Mouse (Mus musculus) midbrain, embryonic 12.5 days (tissue): ENCODE results near the gene Tex264. TPM values are rescaled to one million over a fixed set of nuclear protein-coding genes. Genes with fewer than 3 reads are reported as not detected.

Experiments
- ATAC-seq: fragments of 200-750 bp; cut with Nextera tagmentation; 2 replicates; pipeline ENCODE4 v1.8.0; 2017; ENCODE audit warnings: low read depth, moderate TSS enrichment, moderate library complexity; ENCODE audit not compliant: low FRiP score
- H3K27ac ChIP-seq: fragments of 300-500 bp; sonication (generic); replicated peaks from 2 replicates; pipeline ENCODE4 v1.5.1; 2016; ENCODE audit warnings: mild to moderate bottlenecking
- H3K27me3 ChIP-seq: fragments of 300-500 bp; sonication (generic); 2 replicates; pipeline ENCODE4 v1.6.1; 2016; ENCODE audit warnings: mild to moderate bottlenecking
- H3K36me3 ChIP-seq: fragments of 300-500 bp; sonication (generic); 2 replicates; pipeline ENCODE4 v1.6.1; 2016
- H3K4me1 ChIP-seq: fragments of 300-500 bp; sonication (generic); 2 replicates; pipeline ENCODE4 v1.6.1; 2016
- H3K4me2 ChIP-seq: fragments of 300-500 bp; sonication (generic); replicated peaks from 2 replicates; pipeline ENCODE4 v1.6.1; 2016; ENCODE audit warnings: mild to moderate bottlenecking, moderate library complexity
- H3K4me3 ChIP-seq: fragments of 300-500 bp; sonication (generic); 2 replicates; pipeline ENCODE4 v1.5.1; 2016; ENCODE audit warnings: mild to moderate bottlenecking
- H3K9ac ChIP-seq: fragments of 300-500 bp; sonication (generic); replicated peaks from 2 replicates; pipeline ENCODE4 v1.6.1; 2016; ENCODE audit warnings: mild to moderate bottlenecking, moderate library complexity
- H3K9me3 ChIP-seq: fragments of 300-500 bp; sonication (generic); 2 replicates; pipeline ENCODE4 v1.6.1; 2016; ENCODE audit warnings: mild to moderate bottlenecking
- WGBS: fragments of 180-500 bp; shearing (Covaris S2); methylation state at CpG from one replicate; pipeline ENCODE4 v1.1.7; 2016; 5-methylcytosine and 5-hydroxymethylcytosine counted together
- polyA plus RNA-seq: library from polyadenylated mRNA; unstranded; fragments of >200 nt; fragmentation: Nextera tagmentation; extraction: Ambion mirVana; gene quantifications from 2 replicates; pipeline ENCODE4 v1.2.1, GENCODE M21; 2016

Gene Tex264
- polyA plus RNA-seq, 1 experiment from 2014 or later: 30.3 TPM

DNA sequence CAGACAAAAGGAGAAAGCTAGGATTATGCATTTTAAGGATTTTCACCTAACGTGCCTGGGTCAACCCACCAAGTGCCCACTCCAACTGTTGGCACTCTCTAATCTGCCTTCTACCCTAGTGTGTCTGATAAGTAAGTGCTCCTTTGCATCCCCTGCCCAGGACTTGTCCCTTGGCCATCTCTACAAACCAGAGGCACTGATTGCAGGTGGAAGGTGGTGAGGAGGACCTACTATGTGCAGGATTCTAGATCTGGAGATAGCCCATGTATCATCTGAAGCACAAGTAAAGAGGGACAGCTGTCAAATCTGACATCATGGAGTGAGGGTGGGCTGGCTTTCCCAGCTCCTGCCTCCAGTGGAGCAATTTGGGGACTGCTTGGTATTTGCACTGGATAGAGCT lies 25.8 kb downstream of the Tex264 start:
- no peaks in the 10 kb centered on the region for H3K9me3 ChIP-seq
- no peak overlapping the region for H3K4me3 ChIP-seq
- WGBS: 35% methylated on average over 1 of the region's 1 CpGs
- ATAC-seq: no peak
- no peak overlapping the region for H3K4me2 ChIP-seq
- no peak overlapping the region for H3K27ac ChIP-seq
- H3K4me1 ChIP-seq: peaks cover 36% of the 10 kb centered on the region
- H3K9ac ChIP-seq: no peak overlapping the region
- peaks cover 18% of the 10 kb centered on the region for H3K36me3 ChIP-seq
- peaks cover 22% of the 10 kb centered on the region for H3K27me3 ChIP-seq

DNA sequence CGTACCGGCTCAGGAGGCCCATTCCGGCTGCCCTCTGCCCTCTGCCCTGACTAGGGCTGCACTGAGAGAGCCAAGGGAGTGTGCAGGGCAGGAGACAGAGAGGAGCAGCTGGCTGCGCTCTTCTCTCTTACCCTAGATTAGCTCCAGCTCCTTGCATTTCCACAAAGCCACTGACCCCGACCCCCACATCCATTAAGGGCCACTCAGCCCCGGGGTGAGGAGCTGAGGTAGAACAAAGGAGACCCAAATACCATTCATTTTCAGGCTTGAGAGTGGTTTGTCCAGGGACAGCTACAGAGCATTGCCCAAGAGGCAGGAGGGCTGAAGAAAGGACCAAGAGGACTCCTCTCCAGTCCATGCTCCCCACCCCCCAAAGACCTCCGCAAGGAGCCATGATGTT lies 26.3 kb downstream of the Tex264 start:
- ATAC-seq: no peak
- H3K9ac ChIP-seq: no peak overlapping the region
- H3K4me3 ChIP-seq: no peak overlapping the region
- peaks cover 27% of the 10 kb centered on the region for H3K27me3 ChIP-seq
- peaks cover 31% of the 10 kb centered on the region for H3K4me1 ChIP-seq
- WGBS: 12% methylated on average over 7 of the region's 7 CpGs
- peak overlapping the region; percentile 8; the same call in 1 of the 2 replicates for H3K27ac ChIP-seq
- H3K4me2 ChIP-seq: no peak overlapping the region
- peaks cover 18% of the 10 kb centered on the region for H3K36me3 ChIP-seq
- no peaks in the 10 kb centered on the region for H3K9me3 ChIP-seq

DNA sequence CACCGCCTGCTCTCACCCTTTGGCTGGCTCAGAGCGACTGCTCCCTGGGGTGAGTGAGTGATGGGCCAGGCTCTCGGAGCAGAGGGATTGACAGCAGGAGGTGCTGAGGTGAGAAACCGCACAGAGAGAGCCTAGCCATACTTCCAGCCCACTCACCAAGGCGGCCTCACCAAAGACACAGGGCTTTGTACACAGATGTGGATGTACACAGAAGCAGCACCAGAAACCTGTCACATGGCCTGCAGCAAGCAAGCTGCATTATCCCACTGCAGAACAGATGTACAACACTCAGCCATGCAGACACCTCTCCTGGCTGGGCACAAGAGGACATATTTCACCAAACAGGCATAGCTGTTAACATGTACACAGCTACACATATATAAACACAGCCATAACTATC lies 28.1 kb downstream of the Tex264 start:
- H3K4me3 ChIP-seq: no peak overlapping the region

DNA sequence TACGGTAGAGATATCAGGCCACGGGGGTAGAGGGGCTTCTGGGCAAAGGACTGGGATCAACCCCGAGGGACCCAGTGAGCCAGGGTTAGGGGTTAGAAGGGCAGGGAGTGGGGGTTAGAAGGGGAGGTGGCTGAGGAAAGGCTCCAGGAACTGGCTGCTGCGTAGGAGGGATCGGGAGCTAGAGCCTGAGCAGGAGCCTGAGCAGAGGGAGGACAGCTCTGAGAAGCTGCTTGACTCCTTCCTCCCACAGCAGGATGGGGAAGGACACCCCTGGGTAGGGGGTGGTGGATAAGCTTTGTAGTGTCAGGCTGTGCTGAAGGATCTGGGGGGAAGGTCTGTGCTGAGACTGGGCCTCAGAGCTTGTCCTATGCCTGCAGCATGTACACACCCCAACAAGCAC lies 28.9 kb downstream of the Tex264 start:
- no peak overlapping the region for H3K9ac ChIP-seq
- no peak overlapping the region for H3K4me3 ChIP-seq
- H3K9me3 ChIP-seq: no peaks in the 10 kb centered on the region
- no peak for ATAC-seq
- no peak overlapping the region for H3K4me2 ChIP-seq
- whole genome bisulfite sequencing: 15% methylated on average over 5 of the region's 5 CpGs
- H3K4me1 ChIP-seq: peaks cover 24% of the 10 kb centered on the region
- peak overlapping the region; percentile 64; the same call in 1 of the 2 replicates for H3K27ac ChIP-seq
- H3K36me3 ChIP-seq: peaks cover 9% of the 10 kb centered on the region; the same call in 1 of the 2 replicates
- peaks cover 34% of the 10 kb centered on the region for H3K27me3 ChIP-seq

More for the DNA sequence above, 28.1 kb downstream of the Tex264 start:
- Histone ChIP-seq H3K27me3 (peaks cover 34% of the 10 kb centered on the region), H3K9me3 (no peaks in the 10 kb centered on the region), H3K4me2 (no peak overlapping the region), H3K9ac (no peak overlapping the region), H3K27ac (0 out of 2 replicates have a peak overlapping the region, but pooled peaks have one; percentile 11), H3K4me1 (peaks cover 24% of the 10 kb centered on the region), H3K36me3 (peaks cover 17% of the 10 kb centered on the region)
- no peak for ATAC-seq
- WGBS: 38% methylated on average over 5 of the region's 5 CpGs

DNA sequence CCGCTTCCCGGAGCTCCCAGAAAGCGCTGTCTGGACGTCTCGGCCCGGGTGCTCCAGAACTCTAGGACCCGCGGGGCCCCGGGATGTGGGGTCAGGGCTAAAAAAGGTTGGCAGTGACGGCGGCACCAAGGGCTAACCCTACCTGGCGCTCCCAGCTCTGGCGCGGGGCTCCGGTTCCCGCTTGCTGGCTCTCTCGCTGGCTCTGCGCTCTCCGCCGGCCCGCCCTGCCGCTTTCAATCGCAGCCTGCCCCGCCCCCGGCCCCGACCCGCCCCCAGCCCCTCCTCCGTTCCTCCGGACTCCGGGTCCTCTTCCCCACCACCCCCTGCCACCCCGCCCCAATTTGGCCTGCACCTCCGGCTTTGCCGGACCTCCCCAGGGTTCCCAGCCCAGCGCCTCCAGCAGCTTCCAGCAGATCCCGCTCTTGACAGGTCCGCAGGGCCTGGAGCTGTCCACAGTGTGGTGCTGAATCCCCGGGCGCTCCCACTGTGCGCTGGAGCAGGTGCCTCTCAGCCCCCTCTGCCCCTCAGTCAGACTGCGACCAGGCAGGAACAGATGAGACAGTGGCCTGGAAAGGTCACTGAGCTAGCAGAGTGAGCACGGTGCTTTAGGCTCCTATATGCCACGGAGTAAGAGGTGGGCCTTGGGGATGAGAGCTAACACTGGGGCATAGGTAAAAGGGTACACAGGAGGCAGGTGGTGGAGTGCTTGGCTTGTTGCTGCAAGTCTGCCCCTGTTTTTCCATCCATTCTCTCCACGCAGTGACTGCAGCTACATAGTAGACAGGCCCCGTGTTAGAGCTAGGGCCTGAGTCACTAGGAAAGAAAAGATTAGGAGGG lies 29.6 kb downstream of the Tex264 start, which contains the start of gene Grm2:
TSS of gene Grm2 (minus strand) at position 199 of the 837 bp plus-strand sequence.
- Histone ChIP-seq H3K4me3 (peak within 1 kb of the TSS; percentile 45), H3K27ac (peak within 1 kb of the TSS; percentile 64), H3K36me3 (peaks cover 8% of the 10 kb centered on the region; the same call in 1 of the 2 replicates), H3K4me1 (peaks cover 24% of the 10 kb centered on the region), H3K9ac (peak within 1 kb of the TSS; percentile 54), H3K4me2 (peak within 1 kb of the TSS; percentile 73), H3K27me3 (peaks cover 34% of the 10 kb centered on the region), H3K9me3 (no peaks in the 10 kb centered on the region)
- ATAC-seq: peak; percentile 70
- WGBS: under 1% methylated on average over 44 of the region's 44 CpGs

DNA sequence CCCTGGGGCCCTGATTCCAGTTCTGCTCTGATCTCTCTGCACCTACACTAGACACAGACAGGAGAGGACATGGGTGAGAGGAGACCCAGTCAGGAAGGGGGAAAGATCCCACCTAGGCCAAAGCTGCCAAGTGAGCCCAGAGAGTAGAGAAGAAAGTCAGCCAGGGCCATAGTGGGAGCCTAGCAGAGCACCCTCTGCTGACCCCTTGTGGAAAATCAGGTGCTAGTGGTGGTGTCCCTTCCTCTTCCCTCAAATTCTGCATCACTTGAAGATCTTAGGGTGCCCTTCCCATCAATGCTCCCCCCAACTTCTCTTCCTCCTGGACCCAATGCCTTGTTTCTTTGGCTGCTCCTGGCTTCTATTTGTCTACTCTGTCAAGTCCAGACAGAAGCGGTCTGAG lies 33.0 kb downstream of the Tex264 start:
- no peak overlapping the region for H3K4me3 ChIP-seq
- 70% methylated on average over 1 of the region's 1 CpGs for WGBS
- peaks cover 34% of the 10 kb centered on the region for H3K27me3 ChIP-seq
- no peaks in the 10 kb centered on the region for H3K9me3 ChIP-seq
- H3K4me1 ChIP-seq: peaks cover 16% of the 10 kb centered on the region
- no peak for ATAC-seq
- no peaks in the 10 kb centered on the region for H3K36me3 ChIP-seq
- H3K27ac ChIP-seq: no peak overlapping the region
- no peak overlapping the region for H3K4me2 ChIP-seq
- H3K9ac ChIP-seq: no peak overlapping the region

DNA sequence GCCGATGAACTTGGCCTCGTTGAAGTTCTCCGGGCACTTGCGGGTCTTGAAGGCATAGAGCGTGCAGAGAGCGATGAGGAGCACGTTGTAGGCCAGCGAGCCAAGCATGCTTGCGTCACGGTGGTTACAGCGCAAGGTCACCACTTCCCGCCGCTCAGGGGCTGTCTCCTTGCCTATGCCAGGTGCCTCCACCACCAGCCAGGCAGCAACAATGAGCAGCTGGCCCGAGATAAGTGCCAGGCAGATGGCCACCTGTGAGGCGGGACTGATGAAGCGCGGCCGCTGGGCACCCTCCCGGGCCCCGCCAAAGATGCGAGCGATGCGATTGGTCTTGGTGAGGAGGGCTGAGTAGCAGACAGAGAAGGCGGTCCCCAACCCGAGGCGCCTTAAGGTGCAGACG lies 38.5 kb downstream of the Tex264 start:
- H3K9ac ChIP-seq: no peak overlapping the region
- no peak overlapping the region for H3K4me3 ChIP-seq
- WGBS: 79% methylated on average over 27 of the region's 27 CpGs
- no peaks in the 10 kb centered on the region for H3K27me3 ChIP-seq
- H3K27ac ChIP-seq: no peak overlapping the region
- ATAC-seq: no peak
- H3K9me3 ChIP-seq: no peaks in the 10 kb centered on the region
- no peak overlapping the region for H3K4me2 ChIP-seq
- no peaks in the 10 kb centered on the region for H3K36me3 ChIP-seq
- H3K4me1 ChIP-seq: no peaks in the 10 kb centered on the region

DNA sequence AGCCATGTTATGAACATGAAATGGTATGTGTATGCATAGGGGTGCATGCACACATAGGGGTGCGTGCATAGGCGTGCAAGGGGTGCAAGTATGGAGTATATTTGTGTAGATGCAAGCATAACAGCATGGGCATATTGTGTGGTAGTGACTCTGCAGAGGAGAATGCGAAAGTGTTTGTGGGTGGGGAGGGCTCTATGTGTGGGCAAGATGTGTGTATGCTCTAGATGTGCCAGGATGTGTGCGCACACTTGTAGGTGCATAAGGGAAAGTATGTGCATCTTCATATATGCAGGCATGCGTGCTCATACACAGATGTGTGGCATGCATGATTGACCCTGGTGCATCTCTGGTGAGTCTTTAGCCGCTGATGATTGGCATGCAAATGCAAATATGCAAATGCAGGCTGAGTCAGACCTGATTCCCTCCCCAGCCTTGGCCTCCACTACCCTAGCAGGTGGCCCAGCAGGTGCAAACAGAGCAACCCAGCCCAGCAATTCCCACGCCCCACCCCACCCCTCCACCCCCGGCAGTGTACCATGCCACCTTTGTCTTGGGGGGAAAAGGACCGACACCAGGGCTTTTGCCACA lies 39.9 kb downstream of the Tex264 start:
- H3K9me3 ChIP-seq: no peaks in the 10 kb centered on the region
- H3K36me3 ChIP-seq: no peaks in the 10 kb centered on the region
- H3K9ac ChIP-seq: no peak overlapping the region
- H3K27ac ChIP-seq: no peak overlapping the region
- no peaks in the 10 kb centered on the region for H3K27me3 ChIP-seq
- WGBS: 80% methylated on average over 9 of the region's 9 CpGs
- no peak overlapping the region for H3K4me3 ChIP-seq
- H3K4me2 ChIP-seq: no peak overlapping the region
- ATAC-seq: no peak
- H3K4me1 ChIP-seq: no peaks in the 10 kb centered on the region

DNA sequence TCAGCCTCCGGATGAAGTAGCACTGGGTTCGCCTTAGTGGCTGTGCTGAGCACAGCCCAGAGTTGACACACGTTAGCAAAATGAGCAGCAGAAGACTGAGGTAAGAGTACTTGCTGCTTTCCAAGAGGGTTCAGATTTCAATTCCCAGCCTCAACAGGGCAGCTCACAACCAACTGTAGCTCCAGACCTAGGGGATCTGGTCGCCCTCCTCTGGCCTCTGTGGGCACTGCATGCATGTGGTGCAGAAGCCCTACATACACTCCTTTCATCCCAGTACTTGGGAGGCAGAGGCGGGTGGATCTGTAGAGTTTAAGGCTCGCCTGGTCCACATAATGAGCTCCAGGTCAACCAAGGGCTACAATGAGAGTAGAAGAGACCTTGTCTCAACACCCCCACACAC lies 41.9 kb downstream of the Tex264 start:
- H3K4me2 ChIP-seq: no peak overlapping the region
- no peak overlapping the region for H3K27ac ChIP-seq
- H3K4me1 ChIP-seq: no peaks in the 10 kb centered on the region
- H3K9me3 ChIP-seq: no peaks in the 10 kb centered on the region
- WGBS: 75% methylated on average over 6 of the region's 6 CpGs
- no peaks in the 10 kb centered on the region for H3K27me3 ChIP-seq
- H3K9ac ChIP-seq: no peak overlapping the region
- H3K4me3 ChIP-seq: no peak overlapping the region
- H3K36me3 ChIP-seq: no peaks in the 10 kb centered on the region
- ATAC-seq: no peak

DNA sequence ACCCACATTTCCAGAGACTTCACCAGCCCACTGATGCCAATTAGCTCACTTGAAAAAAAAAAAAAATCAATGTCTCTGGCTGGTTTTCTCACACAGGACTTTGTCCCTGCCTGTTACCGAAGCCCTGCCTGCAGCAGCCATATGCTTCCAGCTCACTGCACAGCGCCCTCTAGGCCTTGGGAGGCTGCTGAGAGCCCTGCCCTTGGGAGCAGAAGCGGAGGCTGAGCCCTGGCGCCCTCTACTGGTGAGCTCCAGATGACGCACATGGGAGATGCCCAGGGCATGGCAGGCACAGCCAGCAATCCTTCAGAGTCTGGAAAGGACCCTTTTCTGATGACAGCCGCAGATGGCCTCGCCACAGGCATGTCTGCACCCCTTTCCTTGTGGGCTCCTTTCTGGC lies 42.6 kb downstream of the Tex264 start:
- ATAC-seq: no peak
- Histone ChIP-seq H3K36me3 (no peaks in the 10 kb centered on the region), H3K4me3 (no peak overlapping the region), H3K27me3 (no peaks in the 10 kb centered on the region), H3K4me2 (no peak overlapping the region), H3K9me3 (no peaks in the 10 kb centered on the region), H3K9ac (no peak overlapping the region), H3K27ac (no peak overlapping the region), H3K4me1 (no peaks in the 10 kb centered on the region)
- WGBS: 30% methylated on average over 7 of the region's 7 CpGs

DNA sequence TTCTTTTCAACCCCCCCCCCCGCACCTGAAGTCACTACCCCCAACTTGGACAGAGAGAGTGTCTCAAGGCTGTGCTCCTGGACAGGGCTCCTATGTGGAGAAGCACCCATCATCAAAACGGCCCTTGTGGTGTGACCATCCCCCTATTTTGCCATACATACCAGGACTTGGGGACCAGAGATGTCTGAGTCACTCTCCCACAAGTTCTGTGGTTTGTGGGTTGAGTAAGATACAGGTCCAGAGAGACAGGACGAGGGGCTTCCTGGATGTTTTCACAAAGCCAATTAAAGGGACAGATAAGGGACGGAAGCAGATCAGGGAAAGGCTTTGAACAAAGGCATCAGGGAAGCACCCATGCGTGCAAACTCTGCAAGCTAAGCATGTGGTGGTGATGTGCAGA lies 44.4 kb downstream of the Tex264 start:
- H3K4me3 ChIP-seq: no peak overlapping the region
- H3K9ac ChIP-seq: no peak overlapping the region
- no peak overlapping the region for H3K27ac ChIP-seq
- H3K9me3 ChIP-seq: no peaks in the 10 kb centered on the region
- H3K4me2 ChIP-seq: no peak overlapping the region
- no peaks in the 10 kb centered on the region for H3K27me3 ChIP-seq
- H3K36me3 ChIP-seq: no peaks in the 10 kb centered on the region
- WGBS: 46% methylated on average over 5 of the region's 5 CpGs
- no peak for ATAC-seq
- no peaks in the 10 kb centered on the region for H3K4me1 ChIP-seq

DNA sequence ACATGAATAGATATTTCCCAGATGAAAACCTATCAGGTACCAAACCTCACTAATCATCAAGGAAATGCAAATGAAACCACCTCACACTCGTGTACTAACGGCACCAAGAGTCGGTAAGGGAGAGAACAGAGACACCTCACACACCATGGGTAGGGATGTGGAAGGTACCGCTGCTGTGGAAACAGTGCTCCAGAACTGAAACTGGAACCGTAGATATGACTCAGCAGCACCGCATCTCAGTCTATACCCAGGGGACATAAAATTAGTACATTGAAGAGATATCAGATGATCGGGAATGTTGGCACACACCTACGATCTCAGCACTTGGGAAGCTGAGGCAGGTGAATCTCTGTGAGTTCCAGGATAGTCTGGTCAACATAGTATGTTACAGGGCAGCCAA lies 47.6 kb downstream of the Tex264 start:
- Histone ChIP-seq H3K36me3 (no peaks in the 10 kb centered on the region), H3K9ac (no peak overlapping the region), H3K9me3 (no peaks in the 10 kb centered on the region), H3K27ac (no peak overlapping the region), H3K4me1 (no peaks in the 10 kb centered on the region), H3K4me2 (no peak overlapping the region), H3K27me3 (no peaks in the 10 kb centered on the region), H3K4me3 (no peak overlapping the region)
- ATAC-seq: no peak
- WGBS: 94% methylated on average over 8 of the region's 8 CpGs
